Mouse (Mus musculus) bone marrow macrophage, adult 2 months (primary cell): ENCODE results near the gene Prkcz.

Experiments
- CTCF ChIP-seq: IDR thresholded peaks from 2 replicates; pipeline ENCODE4 v1.5.1; 2012; ENCODE audit warnings: low read depth, mild to moderate bottlenecking, low read length, moderate library complexity
- POLR2A ChIP-seq: IDR thresholded peaks from 2 replicates; pipeline ENCODE4 v1.6.1; 2012; ENCODE audit warnings: mild to moderate bottlenecking, low read depth, low read length, borderline replicate concordance

DNA sequence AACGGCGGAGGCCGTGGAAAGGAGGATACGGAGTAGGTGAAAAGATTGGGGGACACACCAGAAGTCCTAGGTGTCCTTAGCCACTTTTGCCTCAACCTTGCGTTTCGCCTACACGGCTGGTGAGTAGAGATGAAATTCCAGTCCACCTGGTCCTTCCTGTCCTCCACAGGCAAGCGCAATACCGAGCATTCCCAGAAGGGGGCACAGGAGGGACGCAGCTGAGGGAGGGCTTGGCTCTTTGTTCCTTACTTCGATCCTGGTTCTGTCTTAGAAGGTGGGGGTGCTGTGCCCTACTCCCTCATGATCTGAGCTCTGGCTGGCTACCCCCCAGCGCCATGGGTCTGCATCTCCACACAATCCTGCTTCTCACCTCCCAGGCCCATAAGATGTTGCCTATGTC is 7.5 kb upstream of the Prkcz start:
- peak; percentile 46 for TF ChIP-seq CTCF
- no peak for TF ChIP-seq POLR2A
